Mouse (Mus musculus) ES-E14 (cell line): ENCODE results near the gene Dyrk2.

Experiments used
- CHD2 ChIP-seq: IDR thresholded peaks from 2 replicates; pipeline ENCODE4 v1.6.1; 2014; ENCODE audit warnings: mild to moderate bottlenecking, low read depth, low read length, inconsistent platforms
- HCFC1 ChIP-seq: IDR thresholded peaks from 2 replicates; pipeline ENCODE4 v1.6.1; 2012; ENCODE audit warnings: low read length, inconsistent platforms, borderline replicate concordance; ENCODE audit not compliant: insufficient read depth
- MAFK ChIP-seq: IDR thresholded peaks from 2 replicates; pipeline ENCODE4 v1.6.1; 2014; ENCODE audit warnings: mild to moderate bottlenecking, low read depth, low read length, inconsistent platforms; ENCODE audit not compliant: insufficient read depth
- ZC3H11A ChIP-seq: IDR thresholded peaks from 2 replicates; pipeline ENCODE4 v1.6.1; 2012; ENCODE audit warnings: low read depth, mild to moderate bottlenecking, inconsistent platforms, low read length, borderline replicate concordance
- ZNF384 ChIP-seq: IDR thresholded peaks from 2 replicates; pipeline ENCODE4 v1.6.1; 2012; ENCODE audit warnings: low read depth, low read length, inconsistent platforms

GRCm38 (mm10) chr10:118869591-118870001 lies 413 bp downstream of the Dyrk2 start:
- TF ChIP-seq ZC3H11A (no peak), MAFK (no peak), CHD2 (no peak), ZNF384 (no peak), HCFC1 (no peak)
